Mouse (Mus musculus): Measurements from ENCODE around the gene Clstn1. TPM values are rescaled to one million over a fixed set of nuclear protein-coding genes. Genes with fewer than 3 reads are reported as not detected.
"Not testable (repeated sequence)": the region's sequence is repeated elsewhere in the genome, so short reads cannot be mapped to it uniquely, and the experiment has no call there.

Clstn1 gene
- polyA plus RNA-seq, 1 experiment from 2014 or later: 21.3 TPM

DNA sequence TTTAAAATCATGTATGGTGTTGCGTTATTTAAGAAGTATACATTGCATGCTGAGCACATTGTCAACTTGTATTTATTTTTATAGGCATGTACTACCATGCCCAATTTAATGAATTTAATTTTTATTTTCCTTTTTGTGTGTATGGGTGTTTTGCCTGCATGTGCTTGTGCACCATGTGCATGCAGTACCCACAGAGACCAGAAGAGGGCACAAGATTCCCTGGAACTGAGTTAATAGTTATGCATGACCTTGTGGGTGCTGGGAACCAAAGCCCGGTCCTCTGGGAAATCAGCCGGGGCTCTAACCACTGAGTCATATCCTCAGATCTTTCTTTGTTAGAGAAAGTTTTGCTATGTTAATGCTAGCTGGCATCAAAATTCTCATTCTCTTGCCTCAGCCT lies 28.6 kb downstream of the Clstn1 start:
- Histone ChIP-seq H3K4me1 (replicated peaks) (no peaks in the 10 kb centered on the region), H3K27me3 (no peaks in the 10 kb centered on the region), H3K36me3 (peaks cover 4% of the 10 kb centered on the region; the same call in 1 of the 2 replicates), H3K4me3 (no peak overlapping the region), H3K9ac (no peak overlapping the region), H3K4me2 (no peak overlapping the region), H3K9me3 (replicated peaks) (no peaks in the 10 kb centered on the region), H3K27ac (no peak overlapping the region)
- 95% methylated on average over 3 of the region's 3 CpGs for whole genome bisulfite sequencing
- no peak for ATAC-seq (replicated peaks; ENCODE audit: insufficient number of reproducible peaks, insufficient read depth, low FRiP score, low read depth)

DNA sequence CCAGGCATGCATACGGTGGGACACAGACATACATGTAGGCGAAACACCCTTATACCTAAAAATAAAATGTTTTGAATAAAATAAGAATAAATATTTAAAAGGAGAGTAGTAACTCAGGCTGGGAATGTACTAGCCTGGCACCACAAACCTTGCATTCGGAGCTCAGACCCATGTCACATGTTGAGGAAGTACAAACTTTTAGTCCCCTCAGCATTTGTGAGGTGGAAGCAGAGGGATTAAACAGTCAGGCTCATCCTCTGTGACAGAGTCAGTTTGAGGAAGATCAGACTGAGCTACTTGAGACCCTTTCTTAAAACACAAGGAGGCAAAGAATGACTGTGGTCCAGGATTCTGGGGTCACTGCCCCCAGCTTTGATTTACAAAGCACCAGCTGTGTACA lies 30.7 kb downstream of the Clstn1 start:
- H3K27ac ChIP-seq; H3K4me1 ChIP-seq (replicated peaks); H3K4me3 ChIP-seq; ATAC-seq (replicated peaks; ENCODE audit: insufficient number of reproducible peaks, insufficient read depth, low FRiP score, low read depth); H3K9me3 ChIP-seq (replicated peaks); H3K4me2 ChIP-seq; H3K36me3 ChIP-seq; H3K27me3 ChIP-seq; H3K9ac ChIP-seq: not testable (repeated sequence)
- WGBS: 86% methylated on average over 3 of the region's 3 CpGs

DNA sequence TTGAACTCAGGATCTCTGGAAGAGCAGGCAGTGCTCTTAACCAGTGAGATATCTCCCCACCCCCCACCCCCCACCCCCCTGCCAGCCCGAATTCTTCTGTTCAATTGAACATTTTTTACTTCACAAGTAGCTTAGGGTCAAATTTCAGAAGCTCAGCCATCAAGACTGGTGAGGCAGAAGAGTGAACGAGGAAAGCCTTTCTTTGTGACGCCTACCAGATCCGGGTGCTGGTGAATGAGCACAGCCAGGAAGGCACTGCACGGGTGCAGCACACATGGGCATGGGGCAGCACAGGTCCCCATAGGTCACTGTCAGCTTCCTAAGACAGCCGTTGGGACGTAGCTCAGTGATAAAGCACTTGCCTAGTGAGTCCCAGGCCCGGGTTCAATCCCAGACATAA lies 33.7 kb downstream of the Clstn1 start:
- H3K9me3 ChIP-seq (replicated peaks): no peaks in the 10 kb centered on the region
- no peaks in the 10 kb centered on the region for H3K4me1 ChIP-seq (replicated peaks)
- H3K4me3 ChIP-seq: no peak overlapping the region
- H3K4me2 ChIP-seq: no peak overlapping the region
- H3K9ac ChIP-seq: no peak overlapping the region
- no peak for ATAC-seq (replicated peaks; ENCODE audit: insufficient number of reproducible peaks, insufficient read depth, low FRiP score, low read depth)
- WGBS: 52% methylated on average over 8 of the region's 8 CpGs
- peaks cover 4% of the 10 kb centered on the region; the same call in 1 of the 2 replicates for H3K36me3 ChIP-seq
- H3K27ac ChIP-seq: no peak overlapping the region
- H3K27me3 ChIP-seq: no peaks in the 10 kb centered on the region

DNA sequence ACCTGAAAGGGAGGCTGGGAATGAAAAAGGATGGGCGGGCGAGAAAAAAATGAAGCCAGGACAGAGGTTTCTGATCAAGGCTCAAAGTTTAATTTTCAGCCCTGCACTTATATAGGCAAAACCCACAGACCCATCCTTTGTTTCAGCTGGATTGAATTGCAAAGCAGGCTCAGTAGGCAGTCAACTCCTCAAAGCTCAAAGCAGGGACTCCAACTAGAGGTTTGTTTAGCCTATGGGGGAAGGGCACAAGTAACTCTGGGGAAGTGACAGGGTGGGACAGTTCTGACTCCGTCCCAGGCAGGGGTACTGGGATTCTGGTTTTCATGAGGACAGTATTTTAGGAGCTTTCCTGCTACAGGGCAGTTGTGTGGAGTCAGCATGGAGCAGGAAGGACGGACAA lies 35.0 kb downstream of the Clstn1 start:
- 0 out of 2 replicates have a peak, but pooled peaks cover 2% of the 10 kb centered on the region for H3K36me3 ChIP-seq
- H3K27me3 ChIP-seq: no peaks in the 10 kb centered on the region
- H3K4me1 ChIP-seq (replicated peaks): no peaks in the 10 kb centered on the region
- 70% methylated on average over 4 of the region's 4 CpGs for WGBS
- no peak overlapping the region for H3K4me3 ChIP-seq
- no peak overlapping the region for H3K27ac ChIP-seq
- no peaks in the 10 kb centered on the region for H3K9me3 ChIP-seq (replicated peaks)
- no peak overlapping the region for H3K4me2 ChIP-seq
- ATAC-seq (replicated peaks; ENCODE audit: insufficient number of reproducible peaks, insufficient read depth, low FRiP score, low read depth): no peak
- no peak overlapping the region for H3K9ac ChIP-seq

DNA sequence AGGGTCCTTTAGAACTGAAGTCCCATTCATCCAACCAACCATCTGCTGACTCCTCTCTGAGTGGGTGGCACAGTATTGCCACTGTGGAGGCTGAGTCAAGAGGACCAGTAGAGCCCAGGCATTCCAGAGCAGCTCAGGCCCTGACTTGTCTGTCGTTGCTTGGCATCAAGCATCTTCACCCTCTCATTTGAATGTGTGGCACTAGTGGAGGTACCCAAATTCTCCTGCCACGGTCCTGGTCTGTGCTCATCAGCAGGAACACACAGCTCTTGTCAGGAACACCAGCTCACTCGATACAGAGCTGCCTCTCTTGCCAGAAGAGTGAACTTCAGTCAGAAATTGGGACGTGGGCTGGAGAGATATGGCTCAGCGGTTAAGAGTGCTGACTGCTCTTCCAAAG lies 37.4 kb downstream of the Clstn1 start:
- H3K4me1 ChIP-seq (replicated peaks): peaks cover 5% of the 10 kb centered on the region
- no peak overlapping the region for H3K9ac ChIP-seq
- H3K4me3 ChIP-seq: no peak overlapping the region
- no peaks in the 10 kb centered on the region for H3K9me3 ChIP-seq (replicated peaks)
- H3K27me3 ChIP-seq: no peaks in the 10 kb centered on the region
- WGBS: 81% methylated on average over 5 of the region's 5 CpGs
- no peak for ATAC-seq (replicated peaks; ENCODE audit: insufficient number of reproducible peaks, insufficient read depth, low FRiP score, low read depth)
- H3K4me2 ChIP-seq: no peak overlapping the region
- H3K36me3 ChIP-seq: no peaks in the 10 kb centered on the region
- no peak overlapping the region for H3K27ac ChIP-seq

DNA sequence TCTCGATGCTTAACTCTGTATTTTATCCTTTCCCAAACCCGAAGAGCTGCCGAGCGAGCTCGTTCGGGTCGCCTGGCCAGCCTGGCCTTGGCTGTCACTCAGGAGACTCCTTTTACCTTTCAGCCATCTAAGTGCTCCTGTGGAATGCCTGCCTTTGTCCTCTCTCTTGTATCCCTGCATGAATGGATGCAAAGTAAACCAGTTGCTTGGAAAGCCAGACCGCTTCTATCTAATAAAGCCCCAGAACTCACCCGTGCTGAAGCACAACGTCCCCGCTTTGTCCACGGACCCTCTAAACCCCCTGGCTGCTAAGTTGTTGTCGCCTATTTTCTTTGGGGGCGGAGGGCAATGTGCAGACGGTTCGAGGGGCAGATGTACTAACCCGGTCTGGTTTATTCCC lies 40.5 kb downstream of the Clstn1 start:
- Histone ChIP-seq H3K9ac (no peak overlapping the region), H3K36me3 (peaks cover under 1% of the 10 kb centered on the region; the same call in 1 of the 2 replicates), H3K27me3 (no peaks in the 10 kb centered on the region), H3K4me1 (replicated peaks) (peaks cover 5% of the 10 kb centered on the region), H3K9me3 (replicated peaks) (no peaks in the 10 kb centered on the region), H3K4me3 (no peak overlapping the region), H3K4me2 (no peak overlapping the region), H3K27ac (no peak overlapping the region)
- WGBS: 90% methylated on average over 17 of the region's 17 CpGs
- ATAC-seq (replicated peaks; ENCODE audit: insufficient number of reproducible peaks, insufficient read depth, low FRiP score, low read depth): no peak

DNA sequence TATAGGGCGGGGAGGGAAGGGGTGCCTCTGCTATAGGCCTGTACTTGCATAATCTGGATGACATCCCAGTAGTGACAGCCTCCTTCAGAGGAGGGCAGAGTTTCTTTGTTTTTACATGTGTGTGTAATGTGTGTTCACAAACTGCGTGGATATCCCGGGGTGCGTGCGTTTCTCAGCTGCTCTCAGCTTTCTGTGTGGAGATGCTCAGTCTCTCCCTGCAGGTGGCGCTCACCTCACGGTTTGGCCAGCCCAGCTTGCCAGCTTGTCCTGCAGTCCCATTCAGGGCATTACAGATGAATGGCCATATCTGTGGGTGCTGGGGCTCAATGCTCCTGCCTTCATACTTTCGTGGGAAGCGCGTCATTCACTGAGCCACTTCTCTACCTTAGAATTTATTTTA lies 42.1 kb downstream of the Clstn1 start:
- ATAC-seq (replicated peaks; ENCODE audit: insufficient number of reproducible peaks, insufficient read depth, low FRiP score, low read depth): no peak
- Histone ChIP-seq H3K4me1 (replicated peaks) (peaks cover 5% of the 10 kb centered on the region), H3K4me3 (no peak overlapping the region), H3K9me3 (replicated peaks) (no peaks in the 10 kb centered on the region), H3K4me2 (no peak overlapping the region; the same call in 1 of the 2 replicates), H3K36me3 (peaks cover 7% of the 10 kb centered on the region), H3K9ac (no peak overlapping the region), H3K27ac (peak overlapping the region; percentile 36), H3K27me3 (no peaks in the 10 kb centered on the region)
- WGBS: 67% methylated on average over 10 of the region's 10 CpGs

DNA sequence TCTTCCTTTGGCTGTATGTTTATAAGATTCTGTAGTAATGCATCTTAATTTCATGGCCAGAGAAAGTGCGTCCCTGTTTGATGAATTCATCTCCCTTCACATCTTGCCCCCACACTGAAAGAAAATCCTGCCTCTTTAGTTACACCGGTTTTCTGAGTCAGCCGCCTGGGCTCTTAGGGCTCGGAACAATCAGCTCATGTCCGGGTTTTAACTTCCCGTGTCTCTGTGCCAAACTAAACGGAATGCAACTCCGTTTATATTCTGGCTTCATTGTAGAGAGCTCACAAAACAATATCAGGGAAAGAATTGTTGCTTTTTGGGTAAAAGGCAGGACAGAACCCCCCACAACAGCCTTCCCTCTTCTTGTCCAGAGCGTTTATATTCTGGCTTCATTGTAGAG lies 42.5 kb downstream of the Clstn1 start:
- no peaks in the 10 kb centered on the region for H3K9me3 ChIP-seq (replicated peaks)
- H3K27ac ChIP-seq: peak overlapping the region; percentile 36
- WGBS: 61% methylated on average over 9 of the region's 9 CpGs
- no peaks in the 10 kb centered on the region for H3K27me3 ChIP-seq
- no peak overlapping the region for H3K9ac ChIP-seq
- 0 out of 2 replicates have a peak, but pooled peaks have one; percentile 49 for ATAC-seq (replicated peaks; ENCODE audit: insufficient number of reproducible peaks, insufficient read depth, low FRiP score, low read depth)
- H3K4me3 ChIP-seq: no peak overlapping the region
- peaks cover 5% of the 10 kb centered on the region for H3K4me1 ChIP-seq (replicated peaks)
- no peak overlapping the region for H3K4me2 ChIP-seq
- peaks cover 7% of the 10 kb centered on the region for H3K36me3 ChIP-seq

DNA sequence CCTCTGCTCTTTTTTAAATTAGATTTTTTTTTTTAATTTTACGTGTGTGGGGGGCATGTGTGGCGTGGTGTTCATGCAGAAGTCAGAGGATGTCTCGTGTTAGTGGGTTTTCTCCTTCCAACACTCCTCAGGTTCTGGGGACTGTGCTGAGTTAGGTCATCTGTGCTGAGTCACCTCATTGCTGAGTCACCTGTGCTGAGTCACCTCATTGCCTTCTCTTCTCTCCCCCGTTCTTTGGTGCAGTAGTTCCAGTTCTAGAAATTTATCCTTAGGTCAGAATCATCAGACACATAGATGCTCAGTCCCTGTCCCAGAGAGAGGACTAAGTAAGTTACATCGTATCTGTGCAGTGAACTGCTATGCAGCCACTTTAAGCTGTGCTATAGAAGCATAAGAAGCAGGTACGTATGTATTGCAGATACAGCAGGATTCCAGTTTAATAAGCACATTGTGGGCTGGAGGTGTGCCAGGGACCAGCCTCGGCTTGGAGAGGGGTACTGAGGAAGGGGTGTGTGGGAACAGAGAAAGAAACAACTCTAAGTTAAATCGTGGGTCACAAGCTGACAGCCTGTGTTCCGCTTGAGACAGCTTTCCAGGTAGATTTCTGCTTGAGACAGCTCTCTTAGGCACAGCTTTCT lies 46.5 kb downstream of the Clstn1 start:
- peaks cover 18% of the 10 kb centered on the region for H3K36me3 ChIP-seq
- ATAC-seq (replicated peaks; ENCODE audit: insufficient number of reproducible peaks, insufficient read depth, low FRiP score, low read depth): no peak

DNA sequence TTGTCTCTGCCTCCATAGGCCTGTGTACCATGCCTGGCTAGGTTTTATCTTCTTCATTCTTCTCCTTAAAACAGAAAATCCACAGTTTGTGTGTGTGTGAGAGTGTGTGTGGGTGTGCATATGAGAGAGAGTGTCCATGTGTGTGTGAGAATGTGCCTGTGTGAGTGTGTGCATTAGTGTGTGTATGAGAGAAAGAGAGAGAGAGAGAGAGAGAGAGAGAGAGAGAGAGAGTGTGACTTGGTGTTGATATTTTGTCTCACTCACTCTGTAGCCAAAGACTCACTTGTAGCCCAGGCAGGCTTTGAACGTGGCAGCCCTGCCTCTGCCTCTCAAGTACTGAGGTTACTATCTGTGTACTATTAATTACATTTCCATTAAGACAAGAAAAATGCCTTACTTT lies 47.9 kb downstream of the Clstn1 start:
- ATAC-seq (replicated peaks; ENCODE audit: insufficient number of reproducible peaks, insufficient read depth, low FRiP score, low read depth): no peak
- WGBS: 80% methylated on average over 1 of the region's 1 CpGs
- Histone ChIP-seq H3K4me1 (replicated peaks) (no peaks in the 10 kb centered on the region), H3K27ac (no peak overlapping the region), H3K27me3 (no peaks in the 10 kb centered on the region), H3K4me2 (no peak overlapping the region), H3K9ac (no peak overlapping the region), H3K36me3 (peaks cover 20% of the 10 kb centered on the region), H3K4me3 (no peak overlapping the region), H3K9me3 (replicated peaks) (no peaks in the 10 kb centered on the region)

More for the DNA sequence above, 46.5 kb downstream of the Clstn1 start:
- Histone ChIP-seq H3K4me3 (no peak overlapping the region), H3K27ac (no peak overlapping the region), H3K27me3 (no peaks in the 10 kb centered on the region), H3K9me3 (replicated peaks) (no peaks in the 10 kb centered on the region), H3K4me2 (no peak overlapping the region), H3K4me1 (replicated peaks) (peaks cover 5% of the 10 kb centered on the region), H3K9ac (no peak overlapping the region)
- 84% methylated on average over 9 of the region's 9 CpGs for WGBS

DNA sequence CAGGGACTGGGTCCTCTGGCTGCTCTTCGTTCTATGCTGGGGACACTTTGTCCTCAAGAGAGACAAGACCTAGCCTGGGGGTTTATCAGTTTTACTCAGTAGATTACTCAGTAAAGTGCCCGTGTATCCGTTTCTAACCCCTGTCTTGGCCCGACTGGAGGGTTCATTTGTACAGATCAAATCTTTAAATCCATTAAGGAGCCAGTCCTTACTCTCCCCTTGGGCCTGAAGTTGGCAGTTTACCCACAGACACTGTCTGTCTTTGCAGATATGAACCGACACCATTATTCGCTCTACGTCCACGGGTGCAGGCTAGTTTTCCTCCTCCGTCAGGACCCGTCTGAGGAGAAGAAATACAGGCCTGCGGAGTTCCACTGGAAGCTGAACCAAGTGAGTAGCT lies 48.7 kb downstream of the Clstn1 start:
- 83% methylated on average over 11 of the region's 11 CpGs for WGBS
- peaks cover 20% of the 10 kb centered on the region for H3K36me3 ChIP-seq

DNA sequence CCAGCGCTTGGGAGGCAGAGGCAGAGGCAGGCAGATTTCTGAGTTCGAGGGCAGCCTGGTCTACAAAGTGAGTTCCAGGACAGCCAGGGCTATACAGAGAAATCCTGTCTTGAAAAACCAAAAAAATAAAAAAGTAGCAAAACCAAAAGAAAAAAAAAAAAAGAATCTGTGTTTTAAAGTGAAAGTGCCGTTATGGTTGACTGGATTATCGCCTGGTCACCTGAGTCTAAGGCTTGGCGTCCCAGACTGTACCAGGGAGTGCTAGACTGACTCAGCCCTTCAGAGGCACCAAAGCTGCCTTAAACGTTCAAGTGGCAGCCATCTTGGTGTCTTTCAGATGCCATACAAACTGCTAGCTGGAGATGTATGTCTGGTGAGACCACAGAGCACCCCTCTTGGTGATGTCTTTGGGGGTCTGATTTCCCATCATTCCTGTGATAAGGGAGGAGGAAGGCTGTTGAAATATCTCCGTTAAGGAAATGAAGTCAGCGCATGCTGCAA lies 49.7 kb downstream of the Clstn1 start:
- Histone ChIP-seq H3K36me3 (peaks cover 20% of the 10 kb centered on the region), H3K9me3 (replicated peaks) (no peaks in the 10 kb centered on the region), H3K4me1 (replicated peaks) (no peaks in the 10 kb centered on the region), H3K9ac (no peak overlapping the region), H3K27me3 (no peaks in the 10 kb centered on the region), H3K27ac (no peak overlapping the region), H3K4me3 (no peak overlapping the region), H3K4me2 (no peak overlapping the region)
- no peak for ATAC-seq (replicated peaks; ENCODE audit: insufficient number of reproducible peaks, insufficient read depth, low FRiP score, low read depth)
- WGBS: 83% methylated on average over 8 of the region's 8 CpGs

More for the DNA sequence above, 48.7 kb downstream of the Clstn1 start:
- Histone ChIP-seq H3K9me3 (replicated peaks) (no peaks in the 10 kb centered on the region), H3K27ac (no peak overlapping the region), H3K4me2 (no peak overlapping the region), H3K4me3 (no peak overlapping the region), H3K27me3 (no peaks in the 10 kb centered on the region), H3K4me1 (replicated peaks) (no peaks in the 10 kb centered on the region), H3K9ac (no peak overlapping the region)
- ATAC-seq (replicated peaks; ENCODE audit: insufficient number of reproducible peaks, insufficient read depth, low FRiP score, low read depth): no peak
